Mouse (Mus musculus) embryonic fibroblast, embryonic 13.5 days (primary cell): ENCODE measurements around the gene Ahdc1.

Source experiments
- CTCF ChIP-seq: IDR thresholded peaks from 2 replicates; pipeline ENCODE4 v1.5.1; 2011; ENCODE audit warnings: mild to moderate bottlenecking, control low read depth, low read length, moderate library complexity, borderline replicate concordance; ENCODE audit not compliant: insufficient read depth
- POLR2A ChIP-seq: IDR thresholded peaks from 2 replicates; pipeline ENCODE4 v1.6.1; 2011; ENCODE audit warnings: low read depth, mild to moderate bottlenecking, control low read depth, low read length, moderate library complexity

DNA sequence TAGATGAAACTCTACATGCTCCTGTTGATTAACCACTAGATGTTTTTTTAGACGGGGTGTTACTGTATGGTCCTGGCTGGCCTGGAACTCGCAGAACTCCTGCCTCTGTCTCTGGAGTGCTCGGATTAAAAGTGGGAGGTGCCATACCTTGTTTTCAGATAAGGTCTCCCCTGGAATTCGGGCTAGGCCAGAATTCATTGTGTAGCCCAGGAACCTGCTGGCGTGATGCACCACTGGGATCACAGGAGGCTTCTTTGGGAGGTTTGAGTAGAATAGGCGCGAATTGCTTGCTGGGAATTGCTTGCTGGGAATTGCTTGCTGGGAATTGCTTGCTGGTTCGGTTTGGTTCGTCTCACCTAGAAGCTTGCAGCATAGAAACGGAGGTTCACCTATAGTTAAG, 16.7 kb downstream of the Ahdc1 start:
- TF ChIP-seq POLR2A (no peak), CTCF (no peak)
